Mouse (Mus musculus): ENCODE measurements around the gene Phf3.

Gene Phf3

GRCm38 (mm10) chr1:30756794-30757193, 116.9 kb downstream of the Phf3 start:
- no peak for DNase-seq

- DNase-seq = no peak
Measured at GRCm38 (mm10) chr1:30755453-30756224, 118.1 kb downstream of the Phf3 start.
